Mouse (Mus musculus) ES-Bruce4 (cell line): Measurements from ENCODE around the gene Nat8l. TPM values are rescaled to one million over a fixed set of nuclear protein-coding genes. Genes with fewer than 3 reads are reported as not detected.

Experiments used
- H3K27ac ChIP-seq: 2 replicates; pipeline ENCODE4 v1.5.1; 2012; ENCODE audit warnings: low read length, inconsistent platforms; ENCODE audit not compliant: insufficient read depth
- H3K27me3 ChIP-seq: 2 replicates; pipeline ENCODE4 v1.6.1; 2012; ENCODE audit warnings: mild to moderate bottlenecking, low read length, inconsistent platforms; ENCODE audit not compliant: control insufficient read depth, poor library complexity, insufficient read depth, severe bottlenecking
- H3K36me3 ChIP-seq: 2 replicates; pipeline ENCODE4 v1.6.1; 2012; ENCODE audit warnings: inconsistent platforms, mild to moderate bottlenecking, low read length, moderate library complexity; ENCODE audit not compliant: control insufficient read depth, poor library complexity, insufficient read depth, severe bottlenecking
- H3K4me1 ChIP-seq: one replicate; pipeline ENCODE4 v1.8.1; 2011; ENCODE audit warnings: low read length; ENCODE audit not compliant: control insufficient read depth, insufficient read depth
- H3K4me3 ChIP-seq: 2 replicates; pipeline ENCODE4 v1.5.1; 2011; ENCODE audit warnings: low read depth, mild to moderate bottlenecking, low read length
- H3K9ac ChIP-seq: 2 replicates; pipeline ENCODE4 v1.6.1; 2012; ENCODE audit warnings: low read depth, mild to moderate bottlenecking, inconsistent platforms; ENCODE audit not compliant: poor library complexity, severe bottlenecking
- H3K9me3 ChIP-seq: replicated peaks from 2 replicates; pipeline ENCODE4 v1.6.1; 2012; ENCODE audit warnings: mild to moderate bottlenecking, low read length, inconsistent platforms; ENCODE audit not compliant: control insufficient read depth, poor library complexity, insufficient read depth, severe bottlenecking
- CTCF ChIP-seq: IDR thresholded peaks from one replicate; pipeline ENCODE4 v1.8.1; 2011; ENCODE audit warnings: low read depth, low read length
- EP300 ChIP-seq: IDR thresholded peaks from 2 replicates; pipeline ENCODE4 v1.6.1; 2011; ENCODE audit warnings: low read depth, low read length; ENCODE audit not compliant: insufficient read depth
- POLR2A ChIP-seq: IDR thresholded peaks from one replicate; pipeline ENCODE4 v1.8.1; 2011; ENCODE audit warnings: low read length; ENCODE audit not compliant: insufficient read depth
- polyA plus RNA-seq: library from polyadenylated mRNA; stranded (reverse); fragments of >200 nt; gene quantifications from 2 replicates; pipeline ENCODE4 v1.2.4, GENCODE M21; 2011; ENCODE audit warnings: low read depth; ENCODE audit not compliant: missing spikeins, insufficient read depth, insufficient read length

Gene Nat8l
- polyA plus RNA-seq, 1 experiment = 0.63 TPM

GRCm38 (mm10) chr5:34007392-34007941 lies 11.7 kb downstream of the Nat8l start:
- Histone ChIP-seq H3K9ac (no peak overlapping the region), H3K27me3 (no peaks in the 10 kb centered on the region), H3K4me1 (no peaks in the 10 kb centered on the region), H3K36me3 (no peaks in the 10 kb centered on the region), H3K27ac (no peak overlapping the region), H3K4me3 (no peak overlapping the region), H3K9me3 (no peaks in the 10 kb centered on the region)
- TF ChIP-seq EP300 (no peak), POLR2A (no peak), CTCF (no peak)

- H3K27ac ChIP-seq = no peak overlapping the region
- TF ChIP-seq POLR2A = no peak
- TF ChIP-seq EP300 = no peak
- no peak for TF ChIP-seq CTCF
- no peaks in the 10 kb centered on the region for H3K9me3 ChIP-seq
- no peaks in the 10 kb centered on the region for H3K4me1 ChIP-seq
- no peak overlapping the region for H3K4me3 ChIP-seq
- no peak overlapping the region for H3K9ac ChIP-seq
- no peaks in the 10 kb centered on the region for H3K36me3 ChIP-seq
- H3K27me3 ChIP-seq = no peaks in the 10 kb centered on the region
These were observed 18.9 kb downstream of the Nat8l start for GRCm38 (mm10) chr5:34014652-34015051.

DNA sequence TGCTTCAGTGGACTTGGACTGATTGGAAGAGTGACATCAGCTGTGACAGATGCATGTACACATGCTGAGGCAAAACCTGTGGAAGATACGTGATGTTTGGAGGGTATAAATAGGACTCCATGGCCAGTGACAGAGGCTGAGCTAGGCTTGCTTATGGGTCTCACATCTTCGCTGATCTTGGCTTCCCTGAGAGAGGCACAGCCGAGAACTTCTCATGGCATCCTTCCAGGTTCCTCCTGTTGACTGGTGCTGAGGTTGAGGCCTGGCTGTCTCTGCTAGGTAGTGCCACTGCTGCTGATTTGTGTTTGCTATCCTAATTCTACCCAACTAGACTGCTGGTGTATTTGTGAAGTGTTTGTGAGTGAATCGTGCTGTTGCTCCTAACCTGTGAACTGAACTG lies 23.2 kb downstream of the Nat8l start:
- TF ChIP-seq POLR2A (no peak), EP300 (no peak), CTCF (no peak)
- Histone ChIP-seq H3K36me3 (no peaks in the 10 kb centered on the region), H3K9me3 (no peaks in the 10 kb centered on the region), H3K9ac (no peak overlapping the region), H3K4me3 (no peak overlapping the region), H3K27ac (no peak overlapping the region), H3K27me3 (no peaks in the 10 kb centered on the region), H3K4me1 (no peaks in the 10 kb centered on the region)

DNA sequence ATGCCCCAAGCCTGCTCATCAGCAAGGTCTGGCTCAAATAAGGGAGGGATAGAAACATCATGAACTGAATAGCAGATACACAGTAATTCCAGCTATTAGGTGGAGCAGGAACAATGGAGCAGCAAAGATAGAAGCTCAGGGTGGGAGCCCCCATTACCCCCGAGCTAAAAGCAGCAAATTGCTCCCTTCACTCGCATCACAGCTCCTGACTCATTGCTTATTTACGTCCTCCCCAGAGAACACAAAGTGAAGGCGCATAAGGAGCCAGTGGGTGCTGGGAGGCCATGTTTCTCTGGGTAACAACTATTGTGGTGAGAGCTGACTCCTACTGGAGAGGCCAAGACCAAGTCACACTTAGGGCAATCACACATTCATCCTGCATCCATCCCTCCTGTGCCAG lies 34.3 kb downstream of the Nat8l start:
- H3K27me3 ChIP-seq = no peaks in the 10 kb centered on the region
- H3K4me1 ChIP-seq = no peaks in the 10 kb centered on the region
- TF ChIP-seq POLR2A = no peak
- no peak for TF ChIP-seq EP300
- TF ChIP-seq CTCF = no peak
- no peaks in the 10 kb centered on the region for H3K9me3 ChIP-seq
- no peaks in the 10 kb centered on the region; the same call in 1 of the 2 replicates for H3K36me3 ChIP-seq
- no peak overlapping the region for H3K27ac ChIP-seq
- no peak overlapping the region for H3K9ac ChIP-seq
- no peak overlapping the region for H3K4me3 ChIP-seq

DNA sequence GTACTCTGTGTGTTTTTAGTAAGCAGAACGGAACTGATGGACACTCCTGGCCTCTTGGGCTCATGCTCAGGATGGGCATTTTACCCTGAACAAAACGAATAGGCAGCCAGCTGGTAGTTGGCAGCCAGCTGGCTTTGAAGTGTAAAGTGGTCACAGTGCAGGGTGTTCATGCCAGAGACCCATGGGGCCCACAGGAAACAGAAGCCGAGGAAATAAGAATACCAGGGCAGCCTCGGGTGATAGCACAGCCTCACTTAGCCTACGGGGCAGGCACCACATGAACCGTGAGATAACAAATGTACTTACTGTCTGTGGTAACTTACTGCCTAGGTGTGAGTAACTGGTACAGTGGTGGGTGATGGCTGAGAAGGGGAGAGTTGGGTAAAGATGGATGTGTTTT lies 35.2 kb downstream of the Nat8l start:
- H3K36me3 ChIP-seq = no peaks in the 10 kb centered on the region; the same call in 1 of the 2 replicates
- no peaks in the 10 kb centered on the region for H3K9me3 ChIP-seq
- H3K27ac ChIP-seq = no peak overlapping the region
- no peaks in the 10 kb centered on the region for H3K27me3 ChIP-seq
- no peak for TF ChIP-seq EP300
- TF ChIP-seq CTCF = no peak
- no peak for TF ChIP-seq POLR2A
- H3K4me3 ChIP-seq = no peak overlapping the region
- H3K4me1 ChIP-seq = no peaks in the 10 kb centered on the region
- no peak overlapping the region for H3K9ac ChIP-seq

- Histone ChIP-seq H3K9ac (no peak overlapping the region), H3K27ac (no peak overlapping the region), H3K27me3 (no peaks in the 10 kb centered on the region), H3K36me3 (no peaks in the 10 kb centered on the region; the same call in 1 of the 2 replicates), H3K9me3 (no peaks in the 10 kb centered on the region), H3K4me1 (no peaks in the 10 kb centered on the region), H3K4me3 (no peak overlapping the region)
- TF ChIP-seq POLR2A (no peak), EP300 (no peak), CTCF (no peak)
These were observed 36.7 kb downstream of the Nat8l start for GRCm38 (mm10) chr5:34032520-34032919.

Other genes with a start within 250 kb of the Nat8l start
- gene Letm1, start 213.2 kb upstream of the Nat8l start, polyA plus RNA-seq = 34.2 and 36.7 TPM in 2 replicates
- 97.7 and 109 TPM in 2 replicates for gene Nsd2, start 175.3 kb upstream of the Nat8l start, polyA plus RNA-seq
- gene Nelfa, start 59.6 kb upstream of the Nat8l start, polyA plus RNA-seq = 51.2 and 56.1 TPM in 2 replicates
- 1.9 and 3.1 TPM in 2 replicates for gene Gm1673, start 12.6 kb upstream of the Nat8l start, polyA plus RNA-seq
- 1.4 and 1.5 TPM in 2 replicates for gene Poln, start 173.5 kb downstream of the Nat8l start, polyA plus RNA-seq
- 43.2 and 47.6 TPM in 2 replicates for gene Haus3, start 173.5 kb downstream of the Nat8l start, polyA plus RNA-seq
- 4.3 and 6.5 TPM in 2 replicates for gene Mxd4, start 191.7 kb downstream of the Nat8l start, polyA plus RNA-seq